Mouse (Mus musculus) layer of hippocampus, adult 9-10 months (tissue): ENCODE measurements around the gene Ros1.

Source experiments
- DNase-seq: peaks from one replicate; pipeline ENCODE4 v3.0.0; 2022; ENCODE audit warnings: low spot score

Gene Ros1

DNA sequence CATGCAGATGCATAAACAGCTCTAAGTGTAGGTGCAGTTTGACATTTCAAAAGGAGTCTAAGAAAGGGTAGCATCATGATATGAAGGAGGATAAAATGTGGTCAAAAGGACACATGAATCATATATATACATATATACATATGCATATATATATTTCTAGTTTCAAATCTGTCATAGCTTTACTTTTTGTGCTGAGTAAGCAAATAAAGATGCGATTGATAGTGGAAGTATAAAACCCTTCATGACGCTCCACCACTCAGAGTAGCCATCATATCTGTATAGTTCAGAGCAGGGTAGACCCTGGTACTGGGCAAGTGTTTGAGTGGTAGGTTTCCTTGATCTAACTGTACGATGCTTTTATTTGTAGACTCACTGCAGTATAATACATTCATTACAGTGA, 35.3 kb downstream of the Ros1 start:
- no peak for DNase-seq

- no peak for DNase-seq
Measured at GRCm38 (mm10) chr10:52133354-52134074, 61.5 kb downstream of the Ros1 start.

- DNase-seq = no peak
Measured at GRCm38 (mm10) chr10:52130762-52131161, 64.3 kb downstream of the Ros1 start.

- DNase-seq = no peak
Measured at GRCm38 (mm10) chr10:52128874-52129412, 66.1 kb downstream of the Ros1 start.

- DNase-seq = peak; percentile 41
Measured at GRCm38 (mm10) chr10:52106164-52106757, 88.8 kb downstream of the Ros1 start.

- DNase-seq = no peak
Measured at GRCm38 (mm10) chr10:52101273-52101672, 93.8 kb downstream of the Ros1 start.

DNA sequence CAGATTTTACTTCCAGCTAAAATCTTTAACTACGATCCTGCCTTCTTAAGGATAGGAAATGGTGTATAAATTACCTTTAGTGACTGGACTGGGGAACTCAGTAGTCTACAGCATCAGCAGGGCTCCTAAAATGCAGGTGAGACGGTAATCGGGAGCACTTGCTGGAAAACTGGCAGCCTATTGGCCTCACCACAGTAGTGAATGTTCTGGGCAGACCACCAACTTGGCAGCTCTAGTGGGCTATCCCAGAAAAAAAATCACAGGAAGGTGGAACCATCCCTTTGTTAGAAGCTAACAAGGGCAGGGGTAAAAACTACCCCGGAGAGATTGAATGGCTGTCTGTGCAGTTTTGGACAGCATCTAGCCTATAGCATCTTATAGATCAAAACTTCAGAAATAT, 102.9 kb downstream of the Ros1 start:
- DNase-seq = no peak

- no peak for DNase-seq
Measured at GRCm38 (mm10) chr10:52086681-52087080, 108.4 kb downstream of the Ros1 start.

DNA sequence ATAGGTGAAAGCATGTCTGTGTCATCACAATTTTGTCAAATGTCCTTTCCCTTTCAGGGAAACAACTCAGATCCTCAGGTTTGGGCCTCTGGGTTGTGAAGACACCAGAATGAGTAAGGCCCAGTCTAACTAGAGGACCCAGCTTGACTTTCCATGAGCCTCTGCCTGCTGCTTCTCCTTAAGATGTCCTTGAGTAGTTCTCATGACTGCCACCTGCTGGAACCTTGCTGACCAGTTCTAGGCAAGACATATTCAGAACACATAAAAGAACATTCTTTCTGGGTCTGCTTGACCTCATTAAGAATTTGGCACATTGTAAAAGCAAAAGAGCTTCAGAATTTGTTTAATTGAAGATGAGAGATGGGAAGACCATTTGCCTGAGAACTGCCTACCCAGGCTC, 122.6 kb downstream of the Ros1 start:
- DNase-seq = peak; percentile 15

DNA sequence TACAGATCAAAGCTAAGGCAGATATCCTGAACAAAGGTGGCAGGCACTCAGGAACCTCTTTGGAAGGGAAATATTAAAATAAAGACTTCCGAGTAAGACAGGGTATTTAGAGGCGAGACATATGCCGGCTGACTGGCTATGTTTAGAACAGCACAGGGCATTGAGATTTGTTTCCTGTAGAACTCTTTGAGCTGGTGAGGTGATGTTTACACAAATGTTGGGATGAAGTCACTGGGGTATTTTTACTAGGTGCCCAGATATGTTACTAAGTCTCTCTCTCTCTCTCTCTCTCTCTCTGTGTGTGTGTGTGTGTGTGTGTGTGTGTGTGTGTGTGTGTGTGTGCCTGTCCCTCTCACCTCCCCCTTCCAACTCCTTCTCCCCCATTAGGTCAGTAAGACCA, 146.8 kb downstream of the Ros1 start:
- no peak for DNase-seq

DNA sequence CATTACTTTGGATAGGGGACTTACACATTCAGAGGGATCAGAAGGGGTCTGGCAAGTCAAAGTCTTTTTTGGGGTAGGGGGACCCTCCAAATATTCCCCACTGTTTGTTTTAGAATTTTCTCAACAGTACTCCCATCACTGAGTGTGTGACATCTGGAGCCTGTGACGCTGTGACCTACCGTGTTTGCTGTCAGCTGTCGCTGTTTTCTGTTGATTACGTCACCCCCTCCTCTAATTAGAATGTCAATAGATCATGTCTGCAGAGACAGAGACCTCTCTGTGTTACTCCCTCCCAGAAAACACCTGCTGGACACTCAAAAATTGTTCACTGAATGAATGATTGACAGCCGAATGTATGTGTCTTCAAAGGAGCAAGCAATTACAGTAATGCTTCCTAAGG, 152.0 kb downstream of the Ros1 start:
- DNase-seq = no peak

DNA sequence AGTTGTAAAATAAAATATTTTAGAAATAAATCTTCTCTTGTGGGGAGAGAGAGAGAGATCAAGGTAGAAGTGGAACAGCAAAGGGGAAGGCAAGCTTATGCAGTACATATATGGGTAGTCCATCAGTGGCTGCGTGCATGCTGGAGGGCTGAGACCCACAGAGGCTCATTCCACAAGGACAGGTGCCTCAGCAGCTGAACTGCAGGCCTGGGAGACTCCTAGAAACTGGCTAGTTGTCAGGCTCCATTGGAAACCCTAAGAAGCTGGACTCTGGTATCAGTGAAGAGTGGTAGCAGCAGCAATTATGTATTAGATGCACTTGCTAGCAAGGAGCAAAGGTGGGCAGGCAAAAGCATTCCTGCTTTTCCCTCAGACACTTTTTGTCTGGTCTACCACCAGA, 155.7 kb downstream of the Ros1 start:
- no peak for DNase-seq

DNA sequence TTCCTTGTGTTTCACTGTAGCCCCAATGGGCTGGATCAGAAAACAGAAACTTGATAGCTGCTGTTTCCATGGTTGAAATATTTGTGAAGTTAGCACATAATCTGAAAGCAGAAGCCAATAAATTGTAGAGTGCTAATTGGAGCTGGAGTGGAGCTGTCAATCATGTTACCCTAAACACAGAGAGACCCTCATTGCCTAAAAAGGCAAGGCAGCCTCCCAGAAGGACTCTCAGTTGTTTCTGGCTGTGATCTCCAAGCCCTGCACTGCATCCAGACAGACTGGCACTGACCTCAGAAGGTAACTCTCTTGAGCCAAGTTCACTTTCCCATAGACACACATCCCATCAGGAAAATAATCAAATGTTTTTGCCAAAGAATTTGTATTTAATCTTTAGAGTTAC, 161.3 kb downstream of the Ros1 start:
- no peak for DNase-seq

- DNase-seq = no peak
Measured at GRCm38 (mm10) chr10:52029421-52030080, 165.5 kb downstream of the Ros1 start.

DNA sequence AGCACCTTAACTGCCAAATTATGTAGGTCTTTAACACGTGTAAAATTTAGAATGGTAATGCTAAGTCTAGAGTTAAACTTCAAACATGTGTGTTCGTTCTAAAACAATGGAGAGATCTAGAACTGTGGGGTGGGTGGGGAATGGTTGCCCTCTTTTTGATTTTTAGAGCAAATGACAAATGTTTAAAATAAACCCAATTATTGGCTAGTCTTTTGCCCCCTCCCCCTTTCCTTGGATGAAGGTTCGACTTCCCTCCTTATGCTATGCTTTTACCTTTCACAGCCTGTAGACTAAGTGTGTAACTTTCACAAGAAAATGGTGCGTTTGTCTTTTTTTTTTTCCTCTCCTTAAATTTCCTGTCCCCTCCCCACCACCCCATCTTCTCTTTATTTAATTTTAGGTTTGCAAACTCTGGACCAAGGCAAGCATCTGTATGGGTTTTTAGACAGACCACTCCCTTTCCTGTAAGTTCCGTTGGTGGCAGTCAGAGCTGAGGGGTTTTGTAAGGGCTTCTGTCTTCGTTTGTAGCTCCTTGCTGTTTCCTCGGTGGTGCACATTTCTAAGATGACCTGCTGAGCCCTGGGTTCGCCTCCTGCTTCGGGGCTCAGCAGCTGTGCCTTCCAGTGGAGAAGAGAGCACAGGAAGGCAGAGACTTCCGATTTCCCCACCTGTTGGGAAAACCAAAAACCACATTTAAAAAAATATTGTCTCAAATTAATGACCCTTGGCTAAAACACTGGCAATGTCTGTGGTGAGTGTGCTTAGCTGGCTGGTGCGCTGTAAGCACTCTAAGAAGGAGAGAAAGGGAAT, 166.3 kb downstream of the Ros1 start:
- no peak for DNase-seq

DNA sequence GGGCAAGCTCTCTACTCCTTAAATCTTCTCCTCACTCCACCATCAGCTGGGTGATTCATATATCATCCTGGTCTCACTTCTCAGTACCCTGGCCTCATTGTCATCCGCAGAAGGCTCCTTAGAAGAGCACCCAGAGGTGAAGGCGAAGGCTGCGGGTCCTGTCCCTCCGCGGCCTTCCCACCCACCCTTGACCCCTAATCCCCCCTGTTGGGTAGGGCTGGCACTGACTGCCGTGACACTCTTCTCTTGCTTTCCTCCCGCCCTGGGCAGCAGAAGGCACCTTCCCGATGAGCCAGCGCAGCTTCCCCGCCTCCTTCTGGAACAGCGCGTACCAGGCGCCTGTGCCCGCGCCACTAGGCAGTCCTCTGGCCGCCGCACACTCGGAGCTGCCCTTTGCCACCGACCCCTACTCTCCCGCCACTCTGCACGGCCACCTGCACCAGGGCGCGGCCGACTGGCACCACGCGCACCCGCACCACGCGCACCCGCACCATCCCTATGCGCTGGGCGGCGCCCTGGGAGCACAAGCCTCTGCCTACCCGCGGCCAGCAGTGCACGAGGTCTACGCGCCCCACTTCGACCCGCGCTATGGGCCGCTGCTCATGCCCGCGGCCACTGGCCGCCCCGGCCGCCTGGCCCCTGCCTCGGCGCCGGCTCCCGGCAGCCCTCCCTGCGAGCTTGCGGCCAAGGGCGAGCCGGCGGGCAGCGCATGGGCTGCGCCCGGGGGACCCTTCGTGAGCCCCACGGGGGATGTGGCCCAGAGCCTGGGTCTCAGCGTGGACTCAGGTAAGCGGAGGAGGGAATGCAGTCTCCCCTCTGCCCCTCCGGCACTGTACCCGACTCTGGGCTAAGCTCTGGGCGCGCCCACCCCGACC, 167.6 kb downstream of the Ros1 start:
- DNase-seq = no peak

DNA sequence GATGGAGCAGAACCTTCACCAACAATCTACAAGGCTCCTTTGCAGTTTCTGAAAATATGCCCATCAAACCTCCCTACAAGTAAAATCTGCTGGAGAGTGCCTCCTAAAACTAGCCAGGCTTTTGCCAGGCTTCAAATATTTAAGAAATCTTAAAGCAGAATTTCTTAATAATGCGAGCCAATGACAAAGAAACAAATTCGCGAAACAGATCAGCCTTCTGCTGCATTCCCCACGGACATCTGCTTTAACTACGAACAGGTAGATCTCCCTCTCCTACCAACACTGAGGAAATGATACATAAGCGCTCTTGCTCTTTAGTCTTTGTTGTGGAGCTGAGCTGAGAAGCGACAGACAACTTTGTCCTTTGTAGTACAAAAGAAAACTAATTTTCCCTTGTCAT, 169.2 kb downstream of the Ros1 start:
- DNase-seq = no peak

GRCm38 (mm10) chr10:52025291-52025690, 169.8 kb downstream of the Ros1 start:
- DNase-seq = no peak

- no peak for DNase-seq
Measured at GRCm38 (mm10) chr10:52024053-52024410, 171.0 kb downstream of the Ros1 start.

GRCm38 (mm10) chr10:52023213-52024052, 171.6 kb downstream of the Ros1 start:
- DNase-seq = no peak
